Mouse (Mus musculus) urinary bladder, postnatal 14 days (tissue): ENCODE measurements around the gene Nfyc.

Source experiments
- DNase-seq: peaks from one replicate; pipeline ENCODE4 v3.0.0; 2021; ENCODE audit warnings: low spot score

Nfyc gene

GRCm38 (mm10) chr4:120713856-120714497, 117.4 kb downstream of the Nfyc start:
- DNase-seq = no peak

- DNase-seq = no peak
Observed at GRCm38 (mm10) chr4:120713021-120713420, 118.4 kb downstream of the Nfyc start.

DNA sequence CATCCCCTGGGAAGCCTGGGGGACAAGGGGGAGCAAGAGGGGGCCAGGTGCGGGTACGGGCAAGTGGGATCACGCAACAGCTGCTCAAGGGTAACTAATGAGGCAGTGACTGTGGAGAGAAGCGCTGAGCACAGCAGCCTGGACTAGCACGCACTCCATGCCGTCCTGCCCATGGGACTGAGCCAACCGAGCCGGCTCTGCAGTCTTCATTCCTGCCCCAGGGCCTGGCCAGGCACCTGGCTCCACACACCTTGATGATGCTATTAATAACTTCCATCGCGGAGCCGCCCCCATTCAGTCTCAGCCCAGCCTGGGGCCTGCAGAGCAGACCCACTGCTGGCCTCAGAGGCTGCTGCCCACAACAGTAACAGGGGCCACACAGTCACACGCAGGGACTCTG, 119.1 kb downstream of the Nfyc start:
- DNase-seq = no peak
